Mouse (Mus musculus) embryonic facial prominence, embryonic 14.5 days (tissue): Measurements from ENCODE around the gene Prkaa1. TPM values are rescaled to one million over a fixed set of nuclear protein-coding genes. Genes with fewer than 3 reads are reported as not detected.
"Not testable (repeated sequence)": the region's sequence is repeated elsewhere in the genome, so short reads cannot be mapped to it uniquely, and the experiment has no call there.

ENCODE experiments used
- ATAC-seq: fragments of 200-750 bp; cut with Nextera tagmentation; 2 replicates; pipeline ENCODE4 v1.8.0; 2017; ENCODE audit warnings: low read depth, moderate number of reproducible peaks, moderate TSS enrichment
- DNase-seq: peaks from one replicate; pipeline ENCODE4 v3.0.0-alpha.2; 2015; ENCODE audit warnings: low spot score
- H3K27ac ChIP-seq: fragments of 300-500 bp; sonication (generic); replicated peaks from 2 replicates; pipeline ENCODE4 v1.5.1; 2014; ENCODE audit warnings: low read depth, mild to moderate bottlenecking, low read length, moderate library complexity
- H3K27me3 ChIP-seq: fragments of 300-500 bp; sonication (generic); replicated peaks from 2 replicates; pipeline ENCODE4 v1.6.1; 2014; ENCODE audit warnings: low read length; ENCODE audit not compliant: control insufficient read depth, insufficient read depth
- H3K36me3 ChIP-seq: fragments of 300-500 bp; sonication (generic); 2 replicates; pipeline ENCODE4 v1.6.1; 2014; ENCODE audit warnings: low read length, mixed read lengths; ENCODE audit not compliant: control insufficient read depth, insufficient read depth
- H3K4me1 ChIP-seq: fragments of 300-500 bp; sonication (generic); 2 replicates; pipeline ENCODE4 v1.6.1; 2014; ENCODE audit warnings: antibody characterized with exemption, low read length; ENCODE audit not compliant: control insufficient read depth, insufficient read depth
- H3K4me2 ChIP-seq: fragments of 300-500 bp; sonication (generic); 2 replicates; pipeline ENCODE4 v1.6.1; 2014; ENCODE audit warnings: low read depth, mild to moderate bottlenecking, low read length, moderate library complexity, mixed read lengths
- H3K4me3 ChIP-seq: fragments of 300-500 bp; sonication (generic); 2 replicates; pipeline ENCODE4 v1.5.1; 2014; ENCODE audit warnings: low read depth, mild to moderate bottlenecking, low read length
- H3K9ac ChIP-seq: fragments of 300-500 bp; sonication (generic); 2 replicates; pipeline ENCODE4 v1.6.1; 2014; ENCODE audit warnings: low read depth, mild to moderate bottlenecking, low read length, moderate library complexity, mixed read lengths
- H3K9me3 ChIP-seq: fragments of 300-500 bp; sonication (generic); 2 replicates; pipeline ENCODE4 v1.6.1; 2016; ENCODE audit warnings: low read length; ENCODE audit not compliant: control insufficient read depth
- WGBS: fragments of 180-500 bp; shearing (Covaris S2); extraction: QIAGEN DNeasy Blood & Tissue Kit; methylation state at CpG from one replicate; pipeline ENCODE4 v1.1.7; 2014; 5-methylcytosine and 5-hydroxymethylcytosine counted together
- polyA plus RNA-seq: library from polyadenylated mRNA; unstranded; fragments of >200 nt; fragmentation: Nextera tagmentation; extraction: Ambion mirVana; gene quantifications from 2 replicates; pipeline ENCODE4 v1.2.1, GENCODE M21; 2014

Prkaa1 gene
- polyA plus RNA-seq, 1 experiment from 2014 or later: 20.2 TPM

- ATAC-seq (no peak), DNase-seq (no peak)
- Histone ChIP-seq H3K4me3 (no peak overlapping the region), H3K9ac (no peak overlapping the region), H3K4me2 (no peak overlapping the region), H3K27ac (no peak overlapping the region), H3K9me3 (no peaks in the 10 kb centered on the region), H3K36me3 (peaks cover 27% of the 10 kb centered on the region), H3K27me3 (no peaks in the 10 kb centered on the region), H3K4me1 (no peaks in the 10 kb centered on the region)
- WGBS: 85% methylated on average over 9 of the region's 9 CpGs
Observed at GRCm38 (mm10) chr15:5194931-5195330, 51.3 kb downstream of the Prkaa1 start.

DNA sequence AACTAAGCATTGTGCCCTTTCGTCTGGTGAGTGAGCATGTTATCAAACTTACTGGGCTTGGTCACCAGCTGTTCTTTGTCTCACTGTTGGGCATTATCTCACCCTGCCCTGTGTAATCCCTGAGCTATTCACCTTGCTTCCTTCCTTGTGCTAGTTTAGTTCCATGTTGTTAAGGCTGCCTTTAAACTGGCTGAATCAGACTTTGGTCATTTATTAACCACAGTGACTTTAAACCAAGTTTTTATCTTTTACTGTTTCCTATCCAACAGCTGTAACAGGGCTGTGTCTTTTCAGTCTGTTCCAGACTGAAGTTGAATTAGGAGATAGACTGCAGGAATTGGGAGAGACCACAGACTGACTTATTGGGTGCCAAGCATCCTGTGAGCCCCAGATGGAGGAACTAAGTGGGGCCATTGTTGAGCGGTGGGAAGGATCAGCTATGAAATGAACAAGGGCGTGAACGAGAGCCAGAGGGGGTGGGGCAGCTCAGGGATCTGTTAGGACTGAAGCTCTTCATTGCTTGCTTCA lies 52.4 kb downstream of the Prkaa1 start:
- Histone ChIP-seq H3K9ac (no peak overlapping the region), H3K9me3 (no peaks in the 10 kb centered on the region), H3K4me3 (no peak overlapping the region), H3K4me2 (no peak overlapping the region), H3K36me3 (peaks cover 22% of the 10 kb centered on the region; the same call in 1 of the 2 replicates), H3K4me1 (no peaks in the 10 kb centered on the region), H3K27me3 (no peaks in the 10 kb centered on the region), H3K27ac (no peak overlapping the region)
- DNase-seq (no peak), ATAC-seq (no peak)
- WGBS: 56% methylated on average over 4 of the region's 4 CpGs

DNA sequence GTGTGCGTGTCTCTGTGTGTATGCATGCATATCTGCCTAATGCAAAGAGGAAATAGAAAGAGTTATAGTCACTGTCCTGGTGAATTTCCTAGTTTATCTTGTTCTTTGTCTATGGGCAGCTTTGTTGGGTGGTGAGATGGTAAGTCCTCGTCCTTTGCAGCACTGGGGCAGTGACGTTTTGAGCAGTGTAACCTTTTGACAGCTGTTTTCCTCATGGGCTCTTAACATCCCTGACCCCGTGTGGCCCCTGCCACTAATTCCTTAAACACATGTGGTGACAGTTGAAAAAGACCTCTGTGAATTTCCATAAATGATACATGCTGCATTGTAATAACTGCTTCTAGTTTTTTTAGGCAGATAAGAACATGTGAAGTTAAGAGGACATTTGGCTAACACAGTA lies 53.0 kb downstream of the Prkaa1 start:
- no peaks in the 10 kb centered on the region for H3K4me1 ChIP-seq
- no peaks in the 10 kb centered on the region for H3K9me3 ChIP-seq
- H3K4me2 ChIP-seq: no peak overlapping the region
- 51% methylated on average over 4 of the region's 4 CpGs for WGBS
- H3K27ac ChIP-seq: no peak overlapping the region
- no peak for DNase-seq
- H3K9ac ChIP-seq: no peak overlapping the region
- no peak for ATAC-seq
- no peak overlapping the region for H3K4me3 ChIP-seq
- peaks cover 15% of the 10 kb centered on the region; the same call in 1 of the 2 replicates for H3K36me3 ChIP-seq
- H3K27me3 ChIP-seq: no peaks in the 10 kb centered on the region

- Histone ChIP-seq H3K4me1 (peaks cover 3% of the 10 kb centered on the region; the same call in 1 of the 2 replicates), H3K9ac (no peak overlapping the region), H3K9me3 (0 out of 2 replicates have a peak, but pooled peaks cover 3% of the 10 kb centered on the region), H3K27me3 (no peaks in the 10 kb centered on the region), H3K4me3 (no peak overlapping the region), H3K36me3 (peaks cover 8% of the 10 kb centered on the region; the same call in 1 of the 2 replicates), H3K4me2 (no peak overlapping the region), H3K27ac (no peak overlapping the region)
- DNase-seq: peak; percentile 23
- WGBS: 73% methylated on average over 9 of the region's 9 CpGs
- ATAC-seq: no peak
Observed at GRCm38 (mm10) chr15:5205222-5205621, 61.6 kb downstream of the Prkaa1 start.

GRCm38 (mm10) chr15:5209116-5209515 lies 65.5 kb downstream of the Prkaa1 start:
- Histone ChIP-seq H3K27ac (no peak overlapping the region), H3K27me3 (no peaks in the 10 kb centered on the region), H3K4me1 (peaks cover 3% of the 10 kb centered on the region; the same call in 1 of the 2 replicates), H3K9me3 (no peaks in the 10 kb centered on the region), H3K36me3 (peaks cover 14% of the 10 kb centered on the region; the same call in 1 of the 2 replicates), H3K9ac (no peak overlapping the region), H3K4me2 (no peak overlapping the region), H3K4me3 (no peak overlapping the region)
- no peak for DNase-seq
- ATAC-seq: no peak
- 94% methylated on average over 3 of the region's 3 CpGs for WGBS

DNA sequence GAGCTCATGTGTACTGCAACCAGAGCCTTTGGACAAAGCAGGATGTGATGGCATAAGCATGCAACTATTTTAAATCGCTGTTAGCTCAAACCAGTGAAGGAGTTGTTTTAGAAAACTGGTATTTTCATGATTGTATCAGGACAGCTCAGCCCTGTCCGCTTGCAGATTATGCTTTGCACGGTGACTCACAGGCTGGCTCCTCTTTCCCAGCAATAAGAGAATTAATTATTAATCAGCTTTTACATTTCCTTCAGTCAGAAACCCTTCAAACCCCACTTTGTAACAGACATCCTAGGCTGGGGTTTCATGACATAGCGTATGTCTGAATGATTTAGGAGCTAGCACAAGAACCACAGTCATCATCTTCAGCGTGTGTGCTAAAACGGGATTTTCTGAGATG lies 76.8 kb downstream of the Prkaa1 start:
- H3K36me3 ChIP-seq: 0 out of 2 replicates have a peak, but pooled peaks cover 6% of the 10 kb centered on the region
- H3K4me1 ChIP-seq: no peaks in the 10 kb centered on the region
- no peak overlapping the region for H3K9ac ChIP-seq
- ATAC-seq (no peak), DNase-seq (no peak)
- no peak overlapping the region for H3K4me3 ChIP-seq
- no peak overlapping the region for H3K27ac ChIP-seq
- H3K9me3 ChIP-seq: 0 out of 2 replicates have a peak, but pooled peaks cover 3% of the 10 kb centered on the region
- no peaks in the 10 kb centered on the region for H3K27me3 ChIP-seq
- 87% methylated on average over 6 of the region's 6 CpGs for WGBS
- no peak overlapping the region for H3K4me2 ChIP-seq

- not testable (repeated sequence) for H3K4me2 ChIP-seq, H3K9ac ChIP-seq, H3K27me3 ChIP-seq, H3K36me3 ChIP-seq, ATAC-seq, H3K27ac ChIP-seq, H3K9me3 ChIP-seq, DNase-seq, H3K4me3 ChIP-seq, H3K4me1 ChIP-seq
- 78% methylated on average over 10 of the region's 10 CpGs for WGBS
Observed at GRCm38 (mm10) chr15:5230746-5231145, 87.1 kb downstream of the Prkaa1 start.

Other genes starting within 250 kb of the Prkaa1 start
- not detected in 2 replicates for gene Mroh2b, start 245.1 kb upstream of the Prkaa1 start, polyA plus RNA-seq
- gene C7, start 80.1 kb upstream of the Prkaa1 start, polyA plus RNA-seq: 0.17 and 0.22 TPM in 2 replicates
- 1.9 and 2.1 TPM in 2 replicates for gene Card6, start 35.3 kb upstream of the Prkaa1 start, polyA plus RNA-seq
- 794 and 907 TPM in 2 replicates for gene Rpl37, start 27.2 kb upstream of the Prkaa1 start, polyA plus RNA-seq
- 39.3 and 41.9 TPM in 2 replicates for gene Ttc33, start 41.7 kb downstream of the Prkaa1 start, polyA plus RNA-seq
- gene Ptger4, start 100.3 kb downstream of the Prkaa1 start, polyA plus RNA-seq: 3.4 and 5.1 TPM in 2 replicates